In genomic region chr2:43787141-43787540, GRCm38 (mm10) we compare ENCODE assay signal across 9 mouse cellular contexts. TPM values are rescaled to one million over a fixed set of nuclear protein-coding genes. Genes with fewer than 3 reads are reported as not detected.
DNase-seq lines count a peak whose midpoint lies in the region; ATAC-seq lines count a peak whose summit lies in the region.
"Had no signal": no experiment of that assay in that cellular context is flagged by ENCODE, and none has a peak within 500 bp of the region (broad histone marks: within the 10 kb centered on the region; RNA-seq: fewer than 3 reads in every experiment).

No protein-coding gene starts in this region.

- H3K4me3 ChIP-seq in hindbrain, embryonic 15.5 days = no peak overlapping the region
- no peak overlapping the region for H3K4me3 ChIP-seq in liver, embryonic 16.5 days (ENCODE audit: low read depth, low read length)
- H3K4me3 ChIP-seq: stomach, embryonic 15.5 days had no signal

- 40% methylated on average over 12 of the region's 12 CpGs for WGBS in hindbrain, embryonic 15.5 days
- 51% methylated on average over 12 of the region's 12 CpGs for WGBS in liver, embryonic 16.5 days (ENCODE audit: insufficient replicate concordance)

- no peak overlapping the region for H3K27ac ChIP-seq in hindbrain, embryonic 15.5 days (replicated peaks)
- H3K27ac ChIP-seq in liver, embryonic 16.5 days (ENCODE audit: low read length) = no peak overlapping the region
- H3K27ac ChIP-seq: stomach, embryonic 15.5 days had no signal

- H3K9me3 ChIP-seq in hindbrain, embryonic 15.5 days = no peaks in the 10 kb centered on the region
- H3K9me3 ChIP-seq in liver, embryonic 16.5 days (replicated peaks; ENCODE audit: control insufficient read depth, low read length) = no peaks in the 10 kb centered on the region
- H3K9me3 ChIP-seq: stomach, embryonic 15.5 days had no signal

- DNase-seq in ovary, postnatal 14 days (ENCODE audit: low spot score) = peak; percentile 8
- DNase-seq in ovary, postnatal 10 days (ENCODE audit: low spot score) = no peak
- DNase-seq in adrenal gland, postnatal 14 days = peak; percentile 62
- peak; percentile 59 for DNase-seq in embryo, embryonic 11 days
- peak; percentile 53 to 64 for DNase-seq in right cerebral cortex, adult 2 months (ENCODE audit: low spot score in 2 of 2)
- no peak for DNase-seq in yolk sac, embryonic 10.5 days (ENCODE audit: low spot score)

- no peaks in the 10 kb centered on the region for H3K36me3 ChIP-seq in hindbrain, embryonic 15.5 days
- H3K36me3 ChIP-seq in liver, embryonic 16.5 days (ENCODE audit: control insufficient read depth, insufficient read depth) = no peaks in the 10 kb centered on the region
- H3K36me3 ChIP-seq: stomach, embryonic 15.5 days had no signal

- H3K4me2 ChIP-seq in hindbrain, embryonic 15.5 days = no peak overlapping the region
- no peak overlapping the region for H3K4me2 ChIP-seq in liver, embryonic 16.5 days (ENCODE audit: low read depth, low read length)
- H3K4me2 ChIP-seq: stomach, embryonic 15.5 days had no signal

- no peak overlapping the region for H3K9ac ChIP-seq in hindbrain, embryonic 15.5 days
- no peak overlapping the region for H3K9ac ChIP-seq in liver, embryonic 16.5 days (ENCODE audit: low read depth, low read length)
- H3K9ac ChIP-seq: stomach, embryonic 15.5 days had no signal

- H3K27me3 ChIP-seq in hindbrain, embryonic 15.5 days = no peaks in the 10 kb centered on the region
- H3K27me3 ChIP-seq in liver, embryonic 16.5 days (ENCODE audit: control insufficient read depth, insufficient read depth, low read depth, low read length) = no peaks in the 10 kb centered on the region
- H3K27me3 ChIP-seq: stomach, embryonic 15.5 days had no signal

- peak; percentile 91 for ATAC-seq in hindbrain, embryonic 15.5 days (ENCODE audit: low FRiP score, low read depth)
- peak; percentile 37; the same call in 1 of the 2 replicates for ATAC-seq in liver, embryonic 16.5 days (ENCODE audit: low read depth)

- peaks cover 20% of the 10 kb centered on the region for H3K4me1 ChIP-seq in hindbrain, embryonic 15.5 days (replicated peaks)
- no peaks in the 10 kb centered on the region for H3K4me1 ChIP-seq in liver, embryonic 16.5 days (ENCODE audit: control insufficient read depth, low read depth, low read length)
- H3K4me1 ChIP-seq: stomach, embryonic 15.5 days had no signal

RNA-seq across cellular contexts. Expression of gene Arhgap15, which starts 38.5 kb away (rescaled TPM):
- 1.5 and 10.7 TPM in 2 replicates for total RNA-seq in adrenal gland, postnatal 14 days (2021)
- polyA plus RNA-seq in hindbrain, embryonic 15.5 days (2015; fragmentation: Nextera tagmentation; extraction: Ambion mirVana) = 2.3 and 3.3 TPM in 2 replicates
- polyA plus RNA-seq in liver, embryonic 16.5 days (2015; fragmentation: Nextera tagmentation; extraction: Ambion mirVana) = 5.2 and 6.4 TPM in 2 replicates

Comparison
In these comparisons a context has a peak if more than half of its experiments do, and no peak if none do; other contexts are left out.
1. DNase-seq: peak in ovary, postnatal 14 days (single experiment), adrenal gland, postnatal 14 days (single experiment), embryo, embryonic 11 days (single experiment) and right cerebral cortex, adult 2 months (2 of 2); none in ovary, postnatal 10 days (single experiment) and yolk sac, embryonic 10.5 days (single experiment).